Mouse (Mus musculus): Measurements from ENCODE around the gene Ceacam13. TPM values are rescaled to one million over a fixed set of nuclear protein-coding genes. Genes with fewer than 3 reads are reported as not detected.
"Not testable (repeated sequence)": the region's sequence is repeated elsewhere in the genome, so short reads cannot be mapped to it uniquely, and the experiment has no call there.

Ceacam13 gene
- total RNA-seq (2015) (not detected in 2 replicates), total RNA-seq (2017) (not detected in 2 replicates)

DNA sequence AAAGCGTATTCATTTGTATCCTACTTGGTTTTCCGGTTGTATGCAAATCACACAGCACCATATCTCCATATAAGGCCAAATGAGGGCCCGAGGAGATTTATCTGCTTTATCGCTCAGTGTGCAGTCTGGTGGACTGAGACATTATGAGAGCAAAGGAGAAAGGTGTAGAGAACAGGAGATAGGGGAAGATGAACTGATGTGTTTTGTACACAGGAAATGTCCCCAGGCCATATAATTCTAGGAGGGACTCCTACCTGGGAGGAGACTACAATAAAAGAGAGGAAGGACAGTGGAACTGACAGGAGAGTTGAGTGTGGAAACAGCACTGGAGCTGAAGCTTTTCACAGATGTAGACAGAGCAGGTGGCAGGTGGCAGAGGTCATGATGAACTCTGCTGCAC lies at the start of gene Ceacam13:
TSS of gene Ceacam13 (plus strand) at position 301 of the 400 bp plus-strand sequence.
- no peak for ATAC-seq (ENCODE audit: poor library complexity, severe bottlenecking)

DNA sequence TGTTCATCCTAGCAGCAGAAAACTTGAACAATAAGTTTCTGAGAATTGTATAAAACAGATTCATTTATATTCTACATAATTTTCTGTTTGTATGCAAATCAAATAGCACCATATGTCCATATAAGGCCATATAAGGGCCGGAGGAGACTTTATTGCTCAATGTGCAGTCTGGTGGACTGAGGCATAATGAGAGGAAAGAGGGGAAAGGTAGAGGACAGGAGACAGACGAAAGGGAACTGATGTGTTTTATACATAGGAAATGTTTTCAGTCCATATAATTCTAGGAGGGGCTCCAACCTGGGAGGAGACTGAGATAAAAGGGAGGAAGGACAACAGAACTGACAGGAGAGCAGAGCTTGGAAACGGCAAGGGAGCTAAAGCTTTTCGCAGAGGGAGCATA lies 37.9 kb upstream of the Ceacam13 start, which contains the start of gene Ceacam11:
TSS of gene Ceacam11 (plus strand) at position 301 of the 400 bp plus-strand sequence.
- no peak for ATAC-seq (ENCODE audit: poor library complexity, severe bottlenecking)

DNA sequence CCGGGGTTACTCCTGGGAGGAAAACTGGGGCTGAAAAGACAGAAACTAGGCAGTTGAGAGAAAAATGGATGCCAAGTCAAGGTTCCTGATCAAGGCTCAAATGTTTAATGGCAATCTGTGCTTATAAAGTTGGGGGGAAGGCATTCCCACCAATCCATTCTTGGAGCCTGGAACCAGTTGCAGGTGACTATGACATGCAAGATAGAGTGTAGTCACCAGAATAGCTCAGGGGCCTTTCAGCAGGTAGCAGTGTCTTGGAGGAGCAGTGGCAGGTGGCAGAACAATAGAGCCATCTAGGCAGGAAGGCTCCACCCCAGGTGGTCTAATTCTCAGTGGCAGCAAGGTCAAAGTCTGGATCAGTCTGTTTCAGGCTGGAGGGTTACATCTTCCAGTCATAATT lies 8.6 kb upstream of the Ceacam13 start:
- ATAC-seq (ENCODE audit: poor library complexity, severe bottlenecking): not testable (repeated sequence)

DNA sequence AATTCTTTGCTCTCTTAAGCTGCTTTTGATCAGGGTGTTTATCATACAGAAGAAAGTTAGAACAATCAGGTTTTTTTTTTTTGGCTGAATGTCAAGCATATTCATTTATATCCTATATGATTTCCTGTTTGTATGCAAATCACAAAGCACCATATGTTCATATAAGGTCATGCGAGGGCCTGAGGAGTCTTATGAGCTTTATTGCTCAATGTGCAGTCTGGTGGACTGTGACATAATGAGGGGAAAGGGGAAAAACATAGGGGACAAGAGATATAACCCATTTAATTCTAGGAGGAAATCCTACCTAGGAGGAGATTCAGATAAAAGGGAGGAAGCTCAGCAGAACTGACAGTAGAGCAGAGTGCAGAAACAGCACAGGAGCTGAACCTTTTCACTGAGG lies 55.9 kb downstream of the Ceacam13 start, which contains the start of gene Ceacam12:
TSS of gene Ceacam12 (plus strand) at position 301 of the 400 bp plus-strand sequence.
- no peak for ATAC-seq (ENCODE audit: poor library complexity, severe bottlenecking)

Other genes with a start within 250 kb of the Ceacam13 start
- gene Ceacam14, start 197.3 kb upstream of the Ceacam13 start, total RNA-seq (2015): not detected in 2 replicates
- gene Ceacam14, start 197.3 kb upstream of the Ceacam13 start, total RNA-seq (2017): not detected in 2 replicates
- not detected in 2 replicates for gene Gm5155, start 138.1 kb upstream of the Ceacam13 start, total RNA-seq (2015)
- not detected in 2 replicates for gene Gm5155, start 138.1 kb upstream of the Ceacam13 start, total RNA-seq (2017)
- not detected in 2 replicates for gene Ceacam11, start 37.8 kb upstream of the Ceacam13 start, total RNA-seq (2015)
- not detected in 2 replicates for gene Ceacam11, start 37.8 kb upstream of the Ceacam13 start, total RNA-seq (2017)
- not detected in 2 replicates for gene Ceacam12, start 56.0 kb downstream of the Ceacam13 start, total RNA-seq (2015)
- gene Ceacam12, start 56.0 kb downstream of the Ceacam13 start, total RNA-seq (2017): not detected in 2 replicates
- gene Igfl3, start 166.6 kb downstream of the Ceacam13 start, total RNA-seq (2015): not detected in 2 replicates
- not detected in 2 replicates for gene Igfl3, start 166.6 kb downstream of the Ceacam13 start, total RNA-seq (2017)
- not detected in 2 replicates for gene Mill1, start 235.5 kb downstream of the Ceacam13 start, total RNA-seq (2015)
- gene Mill1, start 235.5 kb downstream of the Ceacam13 start, total RNA-seq (2017): not detected in 2 replicates